Mouse (Mus musculus): ENCODE data around the gene Actr6. TPM values are rescaled to one million over a fixed set of nuclear protein-coding genes. Genes with fewer than 3 reads are reported as not detected.
A peak's percentile ranks its signal among the peaks of the same experiment; 100 is the strongest.

Actr6 gene
- 33.4 and 35.3 TPM in 2 replicates for polyA plus RNA-seq (2015; fragmentation: Nextera tagmentation; extraction: Ambion mirVana)

DNA sequence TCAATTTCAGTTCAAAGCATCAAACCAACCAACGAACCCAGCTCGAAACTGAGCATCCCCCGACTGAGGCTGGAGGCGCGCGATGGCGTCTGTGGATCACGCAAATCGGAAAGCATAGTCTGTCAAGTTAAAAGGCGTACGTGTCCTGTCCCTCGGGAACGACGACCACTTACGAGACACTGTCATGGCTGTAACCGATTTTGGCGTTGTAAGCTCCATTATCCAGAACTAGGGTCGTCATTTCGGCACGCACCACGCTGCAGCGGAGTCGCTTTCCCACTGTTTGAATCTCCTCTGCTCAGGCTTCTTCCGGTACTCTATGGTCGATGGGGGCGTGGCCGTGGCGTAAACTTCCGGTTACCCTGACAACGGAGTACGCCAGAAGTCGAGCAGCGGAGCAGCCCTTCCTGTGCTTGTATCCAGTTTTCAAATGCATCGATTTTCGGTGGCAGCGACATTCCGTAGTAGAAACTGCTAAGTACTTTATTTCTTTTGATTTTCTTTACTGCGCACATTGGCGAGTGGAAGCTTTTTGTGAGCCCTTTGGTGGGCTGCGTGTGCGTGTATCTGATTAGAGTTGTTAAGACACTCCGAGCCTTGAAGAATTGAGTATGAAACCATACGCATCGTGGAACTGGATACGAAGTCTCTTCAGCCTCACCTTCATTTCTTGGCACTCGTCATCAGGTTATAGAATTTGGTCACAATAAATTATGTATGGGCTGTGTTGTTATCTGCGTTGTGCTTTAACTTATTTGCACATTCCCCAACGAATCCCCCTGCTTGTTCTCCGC is at the start of gene Actr6:
Gene Actr6, minus strand, starts transcription at position 295 of the 794 bp plus-strand sequence.
- Histone ChIP-seq H3K4me3 (replicated peaks) (peak within 1 kb of the TSS; percentile 79), H3K4me1 (peaks cover 18% of the 10 kb centered on the region), H3K27ac (0 out of 2 replicates have a peak within 1 kb of the TSS, but pooled peaks have one; percentile 29), H3K9me3 (replicated peaks) (no peaks in the 10 kb centered on the region), H3K27me3 (no peaks in the 10 kb centered on the region), H3K36me3 (peaks cover 6% of the 10 kb centered on the region), H3K4me2 (peak within 1 kb of the TSS; percentile 70), H3K9ac (peak within 1 kb of the TSS; percentile 65)
- 1% methylated on average over 49 of the region's 49 CpGs for WGBS
- ATAC-seq (replicated peaks; ENCODE audit: low FRiP score), result peak; percentile 99

DNA sequence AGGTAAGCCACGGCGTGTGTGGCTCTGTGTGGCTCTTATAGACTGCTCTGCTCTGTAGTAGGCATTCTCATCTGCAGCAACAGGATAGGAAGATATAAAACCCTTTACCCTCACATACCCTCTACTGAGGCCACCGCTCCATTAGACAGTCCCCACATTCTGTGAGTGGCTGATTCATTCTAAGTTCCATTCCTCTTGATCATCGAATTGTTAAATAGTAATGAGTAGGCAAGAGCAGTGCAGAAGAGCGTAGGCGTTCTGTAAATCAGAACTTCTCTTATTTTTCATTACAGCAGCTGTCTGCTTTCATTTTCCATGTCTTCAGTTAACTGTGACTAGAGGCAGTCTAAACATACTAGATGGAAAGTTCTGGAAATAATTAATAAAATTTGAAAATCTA is 43.9 kb upstream of the Actr6 start:
- H3K9me3 ChIP-seq (replicated peaks), result no peaks in the 10 kb centered on the region
- ATAC-seq (replicated peaks; ENCODE audit: low FRiP score), result no peak
- 89% methylated on average over 6 of the region's 6 CpGs for WGBS
- H3K4me1 ChIP-seq, result no peaks in the 10 kb centered on the region
- H3K36me3 ChIP-seq, result peaks cover 31% of the 10 kb centered on the region
- H3K4me2 ChIP-seq, result no peak overlapping the region
- H3K4me3 ChIP-seq (replicated peaks), result no peak overlapping the region
- H3K27me3 ChIP-seq, result no peaks in the 10 kb centered on the region
- no peak overlapping the region for H3K27ac ChIP-seq
- no peak overlapping the region for H3K9ac ChIP-seq

- H3K4me3 ChIP-seq (replicated peaks), result no peak overlapping the region
- no peak overlapping the region for H3K9ac ChIP-seq
- WGBS, result 42% methylated on average over 2 of the region's 2 CpGs
- H3K4me2 ChIP-seq, result no peak overlapping the region
- no peak for ATAC-seq (replicated peaks; ENCODE audit: low FRiP score)
- no peak overlapping the region for H3K27ac ChIP-seq
- peaks cover 15% of the 10 kb centered on the region for H3K4me1 ChIP-seq
- peaks cover 11% of the 10 kb centered on the region; the same call in 1 of the 2 replicates for H3K36me3 ChIP-seq
- no peaks in the 10 kb centered on the region for H3K9me3 ChIP-seq (replicated peaks)
- no peaks in the 10 kb centered on the region for H3K27me3 ChIP-seq
Observed at GRCm38 (mm10) chr10:89771894-89772293, 39.8 kb upstream of the Actr6 start.

- Histone ChIP-seq H3K27ac (peak overlapping the region; percentile 18), H3K36me3 (no peaks in the 10 kb centered on the region), H3K4me1 (peaks cover 15% of the 10 kb centered on the region), H3K4me3 (replicated peaks) (no peak overlapping the region), H3K27me3 (no peaks in the 10 kb centered on the region), H3K4me2 (peak overlapping the region; percentile 30), H3K9me3 (replicated peaks) (no peaks in the 10 kb centered on the region), H3K9ac (no peak overlapping the region)
- WGBS, result 69% methylated on average over 4 of the region's 4 CpGs
- ATAC-seq (replicated peaks; ENCODE audit: low FRiP score), result peak; percentile 68; the same call in 1 of the 2 replicates
Observed at GRCm38 (mm10) chr10:89769096-89769495, 37.0 kb upstream of the Actr6 start.

- peak; percentile 28; the same call in 1 of the 2 replicates for ATAC-seq (replicated peaks; ENCODE audit: low FRiP score)
Observed at GRCm38 (mm10) chr10:89768352-89769020, 36.4 kb upstream of the Actr6 start.

GRCm38 (mm10) chr10:89765790-89766714 is 34.0 kb upstream of the Actr6 start:
- H3K4me2 ChIP-seq, result no peak overlapping the region
- H3K36me3 ChIP-seq, result no peaks in the 10 kb centered on the region
- ATAC-seq (replicated peaks; ENCODE audit: low FRiP score), result no peak
- H3K4me3 ChIP-seq (replicated peaks), result no peak overlapping the region
- H3K4me1 ChIP-seq, result peaks cover 15% of the 10 kb centered on the region
- no peaks in the 10 kb centered on the region for H3K9me3 ChIP-seq (replicated peaks)
- WGBS, result 89% methylated on average over 11 of the region's 11 CpGs
- no peaks in the 10 kb centered on the region for H3K27me3 ChIP-seq
- H3K9ac ChIP-seq, result no peak overlapping the region
- no peak overlapping the region for H3K27ac ChIP-seq

More at GRCm38 (mm10) chr10:89768352-89769020, 36.4 kb upstream of the Actr6 start:
- Histone ChIP-seq H3K27ac (peak overlapping the region; percentile 18), H3K4me2 (peak overlapping the region; percentile 30; the same call in 1 of the 2 replicates), H3K4me1 (peaks cover 15% of the 10 kb centered on the region), H3K36me3 (no peaks in the 10 kb centered on the region), H3K27me3 (no peaks in the 10 kb centered on the region), H3K4me3 (replicated peaks) (no peak overlapping the region), H3K9me3 (replicated peaks) (no peaks in the 10 kb centered on the region), H3K9ac (no peak overlapping the region)
- 80% methylated on average over 7 of the region's 7 CpGs for WGBS

- H3K27ac ChIP-seq, result no peak overlapping the region
- no peak overlapping the region for H3K4me3 ChIP-seq (replicated peaks)
- H3K9me3 ChIP-seq (replicated peaks), result no peaks in the 10 kb centered on the region
- no peak overlapping the region for H3K4me2 ChIP-seq
- H3K4me1 ChIP-seq, result peaks cover 9% of the 10 kb centered on the region
- no peaks in the 10 kb centered on the region for H3K36me3 ChIP-seq
- H3K27me3 ChIP-seq, result no peaks in the 10 kb centered on the region
- no peak for ATAC-seq (replicated peaks; ENCODE audit: low FRiP score)
- no peak overlapping the region for H3K9ac ChIP-seq
- WGBS, result 69% methylated on average over 9 of the region's 9 CpGs
Observed at GRCm38 (mm10) chr10:89764457-89765121, 32.5 kb upstream of the Actr6 start.

DNA sequence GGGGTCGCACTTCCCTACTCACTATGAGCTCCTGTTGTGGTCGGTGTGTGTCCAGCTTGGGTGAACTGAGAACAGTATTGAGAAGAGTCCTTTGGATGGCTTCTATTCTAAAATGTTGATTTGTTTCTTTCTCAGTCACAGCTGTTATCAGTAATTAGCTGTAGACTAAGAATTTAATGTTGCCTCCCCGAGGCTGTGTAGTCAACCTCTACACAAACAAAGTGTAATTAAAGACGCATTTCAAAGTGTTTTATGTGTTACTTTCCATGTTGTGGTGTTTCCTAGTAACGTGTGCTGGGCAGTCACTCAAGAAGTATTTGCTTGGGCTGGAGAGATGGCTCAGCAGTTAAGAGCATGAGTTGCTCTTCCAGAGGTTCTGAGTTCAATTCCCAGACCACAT is 28.7 kb upstream of the Actr6 start:
- Histone ChIP-seq H3K27ac (no peak overlapping the region), H3K9ac (no peak overlapping the region), H3K4me3 (replicated peaks) (no peak overlapping the region), H3K4me2 (no peak overlapping the region), H3K4me1 (no peaks in the 10 kb centered on the region), H3K9me3 (replicated peaks) (no peaks in the 10 kb centered on the region), H3K27me3 (no peaks in the 10 kb centered on the region), H3K36me3 (peaks cover 8% of the 10 kb centered on the region; the same call in 1 of the 2 replicates)
- ATAC-seq (replicated peaks; ENCODE audit: low FRiP score), result no peak
- 58% methylated on average over 5 of the region's 5 CpGs for WGBS

DNA sequence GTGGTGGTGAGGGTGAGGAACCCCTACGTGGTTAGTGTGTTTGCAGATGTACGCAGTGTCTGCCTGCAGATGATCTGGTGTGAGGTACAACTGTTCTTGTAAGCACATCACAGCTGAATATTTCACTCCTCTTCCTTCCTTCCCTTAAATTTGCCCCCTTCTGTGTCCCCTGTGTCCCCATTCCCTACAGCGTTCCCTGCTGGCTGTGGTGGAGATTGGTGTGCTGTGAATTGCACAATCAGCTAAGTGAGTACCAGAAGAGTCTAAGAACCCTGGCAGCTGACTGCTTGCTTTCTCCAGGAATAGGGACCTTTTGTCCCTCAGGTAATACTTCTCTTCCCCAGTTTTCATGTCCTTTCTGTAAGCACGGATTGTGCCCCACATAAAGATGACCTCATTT is 23.1 kb upstream of the Actr6 start:
- WGBS, result 87% methylated on average over 4 of the region's 4 CpGs

DNA sequence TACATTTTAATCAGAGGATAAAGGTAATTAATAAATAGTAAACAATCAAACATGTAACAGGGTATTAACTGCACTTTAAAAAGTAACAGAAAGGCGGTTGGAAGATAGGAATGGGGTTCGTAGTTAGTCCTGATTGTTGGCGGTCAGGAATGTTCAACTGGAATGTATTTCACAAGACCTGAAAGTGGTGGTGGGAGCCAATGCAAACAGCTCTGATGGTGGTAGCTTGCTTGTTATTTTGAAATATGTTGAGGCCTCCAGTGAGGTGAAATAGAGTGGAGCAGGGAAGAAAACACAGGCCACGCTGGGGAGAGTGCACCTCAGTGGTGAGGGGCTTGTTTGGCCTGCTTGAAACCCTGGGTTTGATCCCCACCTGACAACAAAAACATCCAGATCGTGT is 19.0 kb upstream of the Actr6 start:
- H3K9ac ChIP-seq, result no peak overlapping the region
- peaks cover 29% of the 10 kb centered on the region for H3K4me1 ChIP-seq
- no peak overlapping the region for H3K4me3 ChIP-seq (replicated peaks)
- H3K4me2 ChIP-seq, result no peak overlapping the region
- 0 out of 2 replicates have a peak, but pooled peaks have one; percentile 34 for ATAC-seq (replicated peaks; ENCODE audit: low FRiP score)
- H3K9me3 ChIP-seq (replicated peaks), result no peaks in the 10 kb centered on the region
- no peaks in the 10 kb centered on the region for H3K27me3 ChIP-seq
- peak overlapping the region; percentile 34; the same call in 1 of the 2 replicates for H3K27ac ChIP-seq
- H3K36me3 ChIP-seq, result no peaks in the 10 kb centered on the region
- WGBS, result 59% methylated on average over 5 of the region's 5 CpGs

More for the DNA sequence above, 23.1 kb upstream of the Actr6 start:
- no peak for ATAC-seq (replicated peaks; ENCODE audit: low FRiP score)
- no peak overlapping the region for H3K4me3 ChIP-seq (replicated peaks)
- peaks cover 9% of the 10 kb centered on the region for H3K4me1 ChIP-seq
- peaks cover 8% of the 10 kb centered on the region; the same call in 1 of the 2 replicates for H3K36me3 ChIP-seq
- no peaks in the 10 kb centered on the region for H3K9me3 ChIP-seq (replicated peaks)
- no peak overlapping the region for H3K27ac ChIP-seq
- H3K9ac ChIP-seq, result no peak overlapping the region
- no peaks in the 10 kb centered on the region for H3K27me3 ChIP-seq
- no peak overlapping the region for H3K4me2 ChIP-seq

GRCm38 (mm10) chr10:89748619-89749018 is 16.5 kb upstream of the Actr6 start:
- peaks cover 29% of the 10 kb centered on the region for H3K4me1 ChIP-seq
- H3K9me3 ChIP-seq (replicated peaks), result no peaks in the 10 kb centered on the region
- no peak overlapping the region for H3K27ac ChIP-seq
- H3K4me2 ChIP-seq, result no peak overlapping the region
- ATAC-seq (replicated peaks; ENCODE audit: low FRiP score), result no peak
- 80% methylated on average over 2 of the region's 2 CpGs for WGBS
- no peak overlapping the region for H3K4me3 ChIP-seq (replicated peaks)
- no peaks in the 10 kb centered on the region for H3K27me3 ChIP-seq
- no peaks in the 10 kb centered on the region for H3K36me3 ChIP-seq
- no peak overlapping the region for H3K9ac ChIP-seq

All from kidney, embryonic 15.5 days (tissue).